Mouse (Mus musculus) kidney, postnatal 0 days (tissue): ENCODE data around the gene Asic2. TPM values are rescaled to one million over a fixed set of nuclear protein-coding genes. Genes with fewer than 3 reads are reported as not detected.

Source experiments
- ATAC-seq: fragments of 200-750 bp; cut with Nextera tagmentation; replicated peaks from 2 replicates; pipeline ENCODE4 v1.8.0; 2017; ENCODE audit warnings: low read depth, moderate number of reproducible peaks, moderate TSS enrichment, moderate library complexity; ENCODE audit not compliant: low FRiP score
- DNase-seq: peaks from one replicate; pipeline ENCODE4 v3.0.0-alpha.2; 2016; ENCODE audit warnings: low spot score
- H3K27ac ChIP-seq: fragments of 300-500 bp; sonication (generic); 2 replicates; pipeline ENCODE4 v1.5.1; 2014; ENCODE audit warnings: mild to moderate bottlenecking
- H3K27me3 ChIP-seq: fragments of 300-500 bp; sonication (generic); 2 replicates; pipeline ENCODE4 v1.6.1; 2014; ENCODE audit warnings: low read length, mixed read lengths; ENCODE audit not compliant: insufficient read depth
- H3K36me3 ChIP-seq: fragments of 300-500 bp; sonication (generic); 2 replicates; pipeline ENCODE4 v1.6.1; 2014; ENCODE audit warnings: low read length, mixed read lengths; ENCODE audit not compliant: insufficient read depth
- H3K4me1 ChIP-seq: fragments of 300-500 bp; sonication (generic); replicated peaks from 2 replicates; pipeline ENCODE4 v1.6.1; 2014; ENCODE audit warnings: antibody characterized with exemption, low read length, mixed read lengths; ENCODE audit not compliant: insufficient read depth
- H3K4me2 ChIP-seq: fragments of 300-500 bp; sonication (generic); 2 replicates; pipeline ENCODE4 v1.6.1; 2014; ENCODE audit warnings: mild to moderate bottlenecking, low read length, moderate library complexity, mixed read lengths
- H3K4me3 ChIP-seq: fragments of 300-500 bp; sonication (generic); replicated peaks from 2 replicates; pipeline ENCODE4 v1.5.1; 2014; ENCODE audit warnings: low read depth, low read length
- H3K9ac ChIP-seq: fragments of 300-500 bp; sonication (generic); 2 replicates; pipeline ENCODE4 v1.6.1; 2014; ENCODE audit warnings: low read depth, low read length
- H3K9me3 ChIP-seq: fragments of 300-500 bp; sonication (generic); replicated peaks from 2 replicates; pipeline ENCODE4 v1.6.1; 2016; ENCODE audit warnings: low read length, inconsistent platforms, mixed read lengths
- CTCF ChIP-seq: IDR thresholded peaks from 2 replicates; pipeline ENCODE4 v1.5.1; 2016; ENCODE audit warnings: antibody characterized with exemption, low read depth, mild to moderate bottlenecking, moderate library complexity
- WGBS: fragments of 180-500 bp; shearing (Covaris S2); extraction: QIAGEN DNeasy Blood & Tissue Kit; methylation state at CpG from one replicate; pipeline ENCODE4 v1.1.7; 2014; 5-methylcytosine and 5-hydroxymethylcytosine counted together
- polyA plus RNA-seq: library from polyadenylated mRNA; unstranded; fragments of >200 nt; fragmentation: Nextera tagmentation; extraction: Ambion mirVana; gene quantifications from 2 replicates; pipeline ENCODE4 v1.2.1, GENCODE M21; 2015

Asic2 gene
- polyA plus RNA-seq, 1 experiment from 2014 or later: 2.6 TPM

- no peak for DNase-seq
- H3K4me1 ChIP-seq: no peaks in the 10 kb centered on the region; the same call in 1 of the 2 replicates
Observed at GRCm38 (mm10) chr11:80882229-80882810, 1085.9 kb downstream of the Asic2 start.

GRCm38 (mm10) chr11:80878026-80878425 is 1090.2 kb downstream of the Asic2 start:
- H3K4me3 ChIP-seq: no peak overlapping the region
- DNase-seq: no peak
- no peak overlapping the region for H3K27ac ChIP-seq
- no peak overlapping the region for H3K4me2 ChIP-seq
- H3K9ac ChIP-seq: no peak overlapping the region
- no peaks in the 10 kb centered on the region for H3K36me3 ChIP-seq
- 77% methylated on average over 2 of the region's 2 CpGs for WGBS
- no peak for TF ChIP-seq CTCF
- H3K4me1 ChIP-seq: peaks cover 8% of the 10 kb centered on the region
- H3K9me3 ChIP-seq: no peaks in the 10 kb centered on the region
- no peak for ATAC-seq
- H3K27me3 ChIP-seq: no peaks in the 10 kb centered on the region

More at GRCm38 (mm10) chr11:80882229-80882810, 1085.9 kb downstream of the Asic2 start:
- Histone ChIP-seq H3K27me3 (no peaks in the 10 kb centered on the region), H3K9me3 (no peaks in the 10 kb centered on the region), H3K27ac (no peak overlapping the region), H3K36me3 (no peaks in the 10 kb centered on the region), H3K9ac (no peak overlapping the region), H3K4me2 (no peak overlapping the region), H3K4me3 (no peak overlapping the region)
- ATAC-seq: no peak
- TF ChIP-seq CTCF: no peak
- WGBS: 77% methylated on average over 7 of the region's 7 CpGs

GRCm38 (mm10) chr11:80877131-80877651 is 1091.1 kb downstream of the Asic2 start:
- H3K27ac ChIP-seq: peak overlapping the region; percentile 72

GRCm38 (mm10) chr11:80872509-80873474 is 1095.5 kb downstream of the Asic2 start:
- Histone ChIP-seq H3K4me3 (no peak overlapping the region), H3K9me3 (no peaks in the 10 kb centered on the region), H3K9ac (no peak overlapping the region), H3K27me3 (no peaks in the 10 kb centered on the region), H3K4me1 (peaks cover 8% of the 10 kb centered on the region), H3K36me3 (no peaks in the 10 kb centered on the region), H3K4me2 (no peak overlapping the region), H3K27ac (no peak overlapping the region)
- 61% methylated on average over 17 of the region's 17 CpGs for WGBS
- DNase-seq (peak; percentile 57), ATAC-seq (no peak)
- peak; percentile 71 for TF ChIP-seq CTCF

More at GRCm38 (mm10) chr11:80877131-80877651, 1091.1 kb downstream of the Asic2 start:
- peak; percentile 85 for ATAC-seq
- WGBS: 11% methylated on average over 11 of the region's 11 CpGs
- Histone ChIP-seq H3K9ac (no peak overlapping the region), H3K36me3 (no peaks in the 10 kb centered on the region), H3K4me3 (no peak overlapping the region), H3K4me1 (peaks cover 8% of the 10 kb centered on the region), H3K9me3 (no peaks in the 10 kb centered on the region), H3K4me2 (no peak overlapping the region), H3K27me3 (no peaks in the 10 kb centered on the region)
- TF ChIP-seq CTCF: no peak
- peak; percentile 92 for DNase-seq

GRCm38 (mm10) chr11:80868039-80868438 is 1100.2 kb downstream of the Asic2 start:
- Histone ChIP-seq H3K27ac (no peak overlapping the region), H3K9ac (no peak overlapping the region), H3K4me3 (no peak overlapping the region), H3K27me3 (no peaks in the 10 kb centered on the region), H3K36me3 (no peaks in the 10 kb centered on the region), H3K4me1 (no peaks in the 10 kb centered on the region), H3K4me2 (no peak overlapping the region), H3K9me3 (no peaks in the 10 kb centered on the region)
- no peak for ATAC-seq
- no peak for TF ChIP-seq CTCF
- no peak for DNase-seq
- WGBS: 89% methylated on average over 1 of the region's 1 CpGs

GRCm38 (mm10) chr11:80862941-80863340 is 1105.3 kb downstream of the Asic2 start:
- no peaks in the 10 kb centered on the region for H3K36me3 ChIP-seq
- H3K4me3 ChIP-seq: no peak overlapping the region
- 93% methylated on average over 7 of the region's 7 CpGs for WGBS
- DNase-seq (no peak), ATAC-seq (no peak)
- no peaks in the 10 kb centered on the region for H3K9me3 ChIP-seq
- TF ChIP-seq CTCF: no peak
- H3K27ac ChIP-seq: no peak overlapping the region
- H3K4me2 ChIP-seq: no peak overlapping the region
- H3K4me1 ChIP-seq: no peaks in the 10 kb centered on the region
- no peak overlapping the region for H3K9ac ChIP-seq
- H3K27me3 ChIP-seq: no peaks in the 10 kb centered on the region
